Mouse (Mus musculus) cerebellum, adult (tissue): Measurements from ENCODE around the gene Vmn1r214.

Experiments used
- ATAC-seq: cut with Nextera tagmentation; 2 replicates; pipeline ENCODE4 v1.9.2; 2017; ENCODE audit warnings: mild to moderate bottlenecking, moderate library complexity, mixed read lengths; ENCODE audit not compliant: insufficient number of reproducible peaks, low FRiP score, low TSS enrichment

Gene Vmn1r214

DNA sequence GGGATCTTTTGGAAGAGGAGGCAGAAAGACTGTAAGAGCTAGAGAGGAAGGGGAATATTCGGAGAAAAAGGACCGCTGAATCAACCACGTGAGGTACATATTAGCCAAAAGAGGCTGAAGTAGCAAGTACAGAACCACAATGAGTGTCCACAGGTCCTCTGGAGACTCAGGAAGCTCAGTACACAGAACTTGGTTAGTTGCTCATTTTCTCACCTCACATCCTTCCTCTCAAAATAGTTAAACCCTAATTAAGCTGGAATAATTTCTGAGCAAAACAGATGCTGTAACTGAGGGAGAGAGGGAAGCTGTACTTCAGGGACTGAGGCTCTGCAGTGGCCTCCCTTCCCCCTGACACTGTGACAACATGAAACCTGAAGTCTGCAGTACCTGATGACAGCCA, at the start of gene Vmn1r214:
TSS of gene Vmn1r214 (plus strand) at position 301 of the 400 bp plus-strand sequence.
- no peak for ATAC-seq

GRCm38 (mm10) chr13:22990214-22990891, 39.9 kb upstream of the Vmn1r214 start:
- no peak for ATAC-seq

- no peak for ATAC-seq
These were observed 38.0 kb upstream of the Vmn1r214 start for GRCm38 (mm10) chr13:22992178-22992700.

DNA sequence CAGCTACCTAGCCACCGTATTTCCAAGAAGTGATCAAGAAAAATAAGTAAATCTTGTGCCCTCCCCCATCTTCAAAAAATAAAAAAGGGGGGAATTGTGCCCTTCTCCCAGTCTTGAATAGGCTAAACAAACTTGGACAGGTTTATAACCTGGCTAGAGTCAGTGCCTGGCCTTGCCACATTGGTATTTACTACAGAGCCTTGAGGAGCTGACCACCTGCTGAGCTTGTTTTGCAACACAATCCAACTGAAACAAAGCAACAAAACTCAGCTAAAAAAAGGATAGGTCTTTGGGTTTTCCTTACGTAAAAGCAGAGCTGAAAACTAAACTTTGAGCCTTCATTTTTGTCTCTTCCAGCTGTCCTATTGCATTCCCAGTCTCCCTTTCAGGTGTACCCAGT, 37.5 kb upstream of the Vmn1r214 start:
- ATAC-seq: no peak

DNA sequence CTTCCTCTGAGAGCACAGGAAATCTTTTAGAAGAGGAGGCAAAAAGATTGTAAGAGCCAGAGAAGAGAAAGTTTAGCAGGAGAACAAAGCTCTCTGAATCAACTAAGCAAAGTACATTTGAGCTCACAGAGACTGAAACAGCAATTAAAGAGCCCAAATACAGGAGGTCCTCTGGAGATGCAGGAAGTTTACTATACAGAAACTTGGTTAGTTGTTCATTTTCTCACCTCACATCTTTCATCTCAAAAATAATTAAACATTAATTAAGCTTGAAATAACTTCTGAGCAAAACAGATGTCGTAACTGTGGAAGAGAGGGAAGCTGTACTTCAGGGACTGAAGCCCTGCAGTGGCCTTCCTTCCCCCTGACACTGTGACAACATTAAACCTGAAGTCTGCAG, 22.9 kb upstream of the Vmn1r214 start, which contains the start of gene Vmn1r213:
TSS of gene Vmn1r213 (plus strand) at position 301 of the 400 bp plus-strand sequence.
- ATAC-seq: no peak

DNA sequence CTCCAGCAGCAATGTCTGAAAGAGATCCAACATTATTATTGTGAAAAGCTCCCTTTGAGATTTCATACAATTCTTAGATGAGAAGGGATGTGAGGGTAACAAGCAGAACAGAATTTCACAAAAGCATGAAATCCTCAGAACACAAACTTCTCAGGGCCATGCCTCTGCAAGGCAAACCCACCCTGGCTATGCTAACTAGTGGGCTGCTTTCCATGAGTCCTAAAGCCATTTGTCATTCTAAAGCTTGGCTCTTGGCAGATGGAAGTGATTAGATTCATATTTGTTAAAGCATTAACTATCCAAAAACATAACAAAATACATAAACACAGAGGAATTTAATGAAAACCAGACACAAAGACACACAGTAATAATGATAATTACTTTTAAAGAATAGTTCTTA, 12.1 kb upstream of the Vmn1r214 start:
- no peak for ATAC-seq

- ATAC-seq: no peak
These were observed 5.4 kb upstream of the Vmn1r214 start for GRCm38 (mm10) chr13:23024812-23025211.

DNA sequence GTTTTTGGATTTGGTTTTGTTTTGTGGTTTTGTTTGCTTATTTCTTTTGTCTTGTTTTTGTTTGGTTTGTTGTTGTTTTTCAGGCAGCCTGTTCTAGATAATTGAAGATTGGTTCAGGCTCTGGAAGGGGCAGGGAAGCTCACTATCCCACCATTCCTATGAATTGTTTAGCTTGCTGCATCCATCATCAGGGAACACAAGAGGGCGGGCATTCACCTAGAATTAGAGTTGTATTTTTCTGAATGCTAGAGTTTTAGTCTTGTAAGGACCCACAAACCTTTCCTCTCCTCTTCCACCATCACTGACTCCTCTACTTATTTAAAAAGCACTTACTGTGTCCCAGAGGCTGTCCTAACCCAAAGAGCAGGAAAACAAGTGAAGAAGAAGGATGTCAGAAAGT, 27.6 kb downstream of the Vmn1r214 start:
- no peak for ATAC-seq

GRCm38 (mm10) chr13:23067725-23068124, 37.5 kb downstream of the Vmn1r214 start, which contains the start of gene Vmn1r215:
TSS of gene Vmn1r215 (plus strand) at chr13:23068025.
- ATAC-seq: no peak

GRCm38 (mm10) chr13:23069312-23069711, 39.1 kb downstream of the Vmn1r214 start:
- no peak for ATAC-seq
